Mouse (Mus musculus) MEL (cell line): ENCODE measurements around the gene Sfxn1.

ENCODE experiments used
- CTCF ChIP-seq, 3 experiments: IDR thresholded peaks in 2 of 3; conservative IDR thresholded peaks in 1 of 3; 2 replicates each; pipeline ENCODE4 v1.5.1; 2011 to 2012; ENCODE audit warnings: low read length in 3 of 3, low read depth in 2 of 3, mild to moderate bottlenecking in 2 of 3, improper control_type of control experiment in 1 of 3, inconsistent platforms in 1 of 3, mixed read lengths in 1 of 3, moderate library complexity in 1 of 3; ENCODE audit not compliant: control insufficient read depth in 1 of 3, insufficient read depth in 1 of 3, poor library complexity in 1 of 3, severe bottlenecking in 1 of 3
- MAFK ChIP-seq: IDR thresholded peaks from 2 replicates; pipeline ENCODE4 v1.6.1; 2011; ENCODE audit warnings: low read depth, mild to moderate bottlenecking, low read length, improper control_type of control experiment, borderline replicate concordance
- MAX ChIP-seq: IDR thresholded peaks from 2 replicates; pipeline ENCODE4 v1.6.1; 2011; ENCODE audit warnings: low read length, improper control_type of control experiment
- POLR2A ChIP-seq, 2 experiments: IDR thresholded peaks; 2 replicates each; pipeline ENCODE4 v1.6.1; 2011 to 2012; ENCODE audit warnings: low read length in 2 of 2, mild to moderate bottlenecking in 2 of 2, control low read depth in 1 of 2, improper control_type of control experiment in 1 of 2, low read depth in 1 of 2, moderate library complexity in 1 of 2; ENCODE audit not compliant: control insufficient read depth in 1 of 2, insufficient read depth in 1 of 2, poor library complexity in 1 of 2
- USF2 ChIP-seq, 2 experiments: IDR thresholded peaks; 2 replicates each; pipeline ENCODE4 v1.6.1; 2011 to 2012; ENCODE audit warnings: improper control_type of control experiment in 2 of 2, low read length in 2 of 2, borderline replicate concordance in 1 of 2, inconsistent platforms in 1 of 2, low read depth in 1 of 2, mild to moderate bottlenecking in 1 of 2; ENCODE audit not compliant: insufficient read depth in 1 of 2
- ZMIZ1 ChIP-seq: IDR thresholded peaks from 2 replicates; pipeline ENCODE4 v1.6.1; 2012; ENCODE audit warnings: low read depth, mild to moderate bottlenecking, inconsistent platforms, low read length, improper control_type of control experiment, moderate library complexity

DNA sequence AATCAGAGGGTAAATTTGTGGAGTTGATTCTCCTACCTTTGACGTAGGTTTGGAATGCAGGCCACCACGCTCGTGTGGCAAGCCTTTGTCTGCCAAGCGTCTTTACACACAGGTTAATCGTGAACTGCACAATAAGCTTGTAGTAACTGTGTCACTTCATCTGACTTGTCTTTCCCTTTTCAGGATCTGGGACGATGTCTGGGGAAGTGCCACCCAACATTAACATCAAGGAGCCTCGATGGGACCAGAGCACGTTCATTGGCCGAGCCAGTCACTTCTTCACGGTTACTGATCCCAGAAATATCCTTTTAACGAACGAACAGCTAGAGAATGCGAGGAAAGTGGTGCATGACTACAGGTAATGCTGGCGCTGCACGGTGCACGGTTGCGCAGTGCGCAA is 13.6 kb downstream of the Sfxn1 start:
- TF ChIP-seq POLR2A (IDR thresholded peaks at IDR 0.05; ENCODE audit: control insufficient read depth in 1 of 2, insufficient read depth in 1 of 2, low read depth in 1 of 2, low read length in 2 of 2, poor library complexity in 1 of 2) (no peak), CTCF (IDR thresholded peaks at IDR 0.05 in 2 of 3, conservative IDR thresholded peaks at IDR 0.05 in 1 of 3; ENCODE audit: control insufficient read depth in 1 of 3, insufficient read depth in 1 of 3, low read depth in 2 of 3, low read length in 3 of 3, poor library complexity in 1 of 3, severe bottlenecking in 1 of 3) (no peak), ZMIZ1 (no peak), MAX (no peak), MAFK (no peak), USF2 (IDR thresholded peaks at IDR 0.05; ENCODE audit: borderline replicate concordance in 1 of 2, insufficient read depth in 1 of 2, low read depth in 1 of 2, low read length in 2 of 2) (no peak)
